Mouse (Mus musculus): ENCODE measurements around the gene Nr5a2. TPM values are rescaled to one million over a fixed set of nuclear protein-coding genes. Genes with fewer than 3 reads are reported as not detected.

Nr5a2 gene
- total and polyA plus RNA-seq, 2 experiments from 2014 or later = 0.43 to 2.6 TPM

DNA sequence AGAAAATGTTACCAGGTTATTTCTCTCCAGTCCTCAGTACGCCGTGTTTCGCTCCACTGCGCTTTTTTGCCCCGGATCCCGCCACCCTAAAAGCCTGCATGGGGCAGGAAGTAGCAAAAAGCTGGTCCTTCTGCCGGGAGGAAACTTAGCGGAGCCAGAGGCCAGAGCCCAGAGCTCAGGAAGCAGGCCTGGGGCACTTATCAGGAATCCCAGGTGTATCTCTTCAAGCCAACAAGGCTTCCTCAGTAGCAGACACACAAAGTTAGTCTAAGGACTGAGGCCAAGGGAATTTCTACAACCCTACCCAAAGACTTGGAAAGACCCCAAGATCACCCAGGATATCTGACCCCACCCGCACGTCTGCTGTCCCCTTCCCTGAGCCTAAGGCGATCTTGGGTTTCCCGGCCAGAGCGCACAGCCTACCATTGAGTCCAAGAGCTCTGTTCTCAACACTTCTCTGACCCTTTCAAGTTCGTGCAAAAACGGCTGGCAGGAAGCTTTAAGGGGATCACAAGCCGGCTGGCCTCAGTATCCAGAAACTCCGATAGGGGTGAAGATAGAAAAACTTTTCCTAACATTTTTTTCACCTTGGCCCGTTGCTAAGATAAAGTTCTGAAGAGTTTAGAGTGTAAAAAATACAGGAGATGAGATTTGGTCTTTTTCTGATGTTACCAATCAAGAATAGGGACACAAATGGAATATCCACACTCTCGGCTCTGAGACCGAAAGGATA lies 12.7 kb downstream of the Nr5a2 start:
- Histone ChIP-seq H3K4me3 (ENCODE audit: low read depth, low read length) (peak overlapping the region; percentile 41), H3K27ac (ENCODE audit: low read depth, low read length) (no peak overlapping the region), H3K36me3 (ENCODE audit: insufficient read depth, low read length) (no peaks in the 10 kb centered on the region), H3K9ac (replicated peaks; ENCODE audit: low read length, poor library complexity, severe bottlenecking) (no peak overlapping the region), H3K9me3 (ENCODE audit: low read length) (0 out of 2 replicates have a peak, but pooled peaks cover 3% of the 10 kb centered on the region), H3K4me2 (ENCODE audit: low read depth, low read length, poor library complexity, severe bottlenecking) (0 out of 2 replicates have a peak overlapping the region, but pooled peaks have one; percentile 0), H3K4me1 (ENCODE audit: insufficient read depth, low read length) (peaks cover 5% of the 10 kb centered on the region; the same call in 1 of the 2 replicates), H3K27me3 (ENCODE audit: insufficient read depth, low read length) (peaks cover 87% of the 10 kb centered on the region)
- WGBS = 2% methylated on average over 20 of the region's 20 CpGs
- DNase-seq (ENCODE audit: low spot score) = no peak
- TF ChIP-seq CTCF (IDR thresholded peaks at IDR 0.05) = no peak
- no peak for ATAC-seq (ENCODE audit: low FRiP score)

- ATAC-seq (ENCODE audit: low FRiP score) (no peak), DNase-seq (ENCODE audit: low spot score) (no peak)
- Histone ChIP-seq H3K4me3 (ENCODE audit: low read depth, low read length) (peak overlapping the region; percentile 1; the same call in 1 of the 2 replicates), H3K9ac (replicated peaks; ENCODE audit: low read length, poor library complexity, severe bottlenecking) (no peak overlapping the region), H3K9me3 (ENCODE audit: low read length) (0 out of 2 replicates have a peak, but pooled peaks cover 3% of the 10 kb centered on the region), H3K4me2 (ENCODE audit: low read depth, low read length, poor library complexity, severe bottlenecking) (0 out of 2 replicates have a peak overlapping the region, but pooled peaks have one; percentile 0), H3K36me3 (ENCODE audit: insufficient read depth, low read length) (no peaks in the 10 kb centered on the region), H3K27ac (ENCODE audit: low read depth, low read length) (no peak overlapping the region), H3K27me3 (ENCODE audit: insufficient read depth, low read length) (peaks cover 81% of the 10 kb centered on the region), H3K4me1 (ENCODE audit: insufficient read depth, low read length) (peaks cover 5% of the 10 kb centered on the region; the same call in 1 of the 2 replicates)
- WGBS = under 1% methylated on average over 18 of the region's 18 CpGs
- no peak for TF ChIP-seq CTCF (IDR thresholded peaks at IDR 0.05)
These were observed 13.3 kb downstream of the Nr5a2 start for GRCm38 (mm10) chr1:136946806-136947393.

DNA sequence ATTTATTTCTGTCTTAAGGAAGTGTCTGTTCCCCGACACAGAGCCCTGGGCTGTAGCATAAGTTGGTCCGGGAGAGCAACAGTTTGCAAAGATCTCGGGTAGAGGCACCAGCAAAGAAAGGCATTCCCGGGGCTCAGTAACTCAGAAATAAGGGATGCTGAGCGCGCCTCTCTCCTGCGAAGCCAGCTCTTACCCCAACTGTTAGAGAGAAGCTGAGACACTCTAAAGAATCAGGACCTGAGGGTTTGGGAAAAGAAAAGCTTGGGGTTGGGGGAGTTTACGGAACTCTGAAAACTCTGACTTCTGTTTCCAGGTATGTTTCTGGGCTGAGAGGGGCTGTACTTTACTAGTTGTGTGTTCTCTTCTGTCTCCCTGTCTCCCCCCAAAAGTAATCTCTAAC lies 13.8 kb downstream of the Nr5a2 start:
- Histone ChIP-seq H3K4me3 (ENCODE audit: low read depth, low read length) (no peak overlapping the region), H3K4me1 (ENCODE audit: insufficient read depth, low read length) (peaks cover 5% of the 10 kb centered on the region; the same call in 1 of the 2 replicates), H3K27ac (ENCODE audit: low read depth, low read length) (no peak overlapping the region), H3K4me2 (ENCODE audit: low read depth, low read length, poor library complexity, severe bottlenecking) (0 out of 2 replicates have a peak overlapping the region, but pooled peaks have one; percentile 0), H3K36me3 (ENCODE audit: insufficient read depth, low read length) (no peaks in the 10 kb centered on the region), H3K9me3 (ENCODE audit: low read length) (0 out of 2 replicates have a peak, but pooled peaks cover 2% of the 10 kb centered on the region), H3K27me3 (ENCODE audit: insufficient read depth, low read length) (peaks cover 77% of the 10 kb centered on the region), H3K9ac (replicated peaks; ENCODE audit: low read length, poor library complexity, severe bottlenecking) (no peak overlapping the region)
- 2% methylated on average over 8 of the region's 8 CpGs for WGBS
- no peak for ATAC-seq (ENCODE audit: low FRiP score)
- TF ChIP-seq CTCF (IDR thresholded peaks at IDR 0.05) = no peak
- DNase-seq (ENCODE audit: low spot score) = no peak

DNA sequence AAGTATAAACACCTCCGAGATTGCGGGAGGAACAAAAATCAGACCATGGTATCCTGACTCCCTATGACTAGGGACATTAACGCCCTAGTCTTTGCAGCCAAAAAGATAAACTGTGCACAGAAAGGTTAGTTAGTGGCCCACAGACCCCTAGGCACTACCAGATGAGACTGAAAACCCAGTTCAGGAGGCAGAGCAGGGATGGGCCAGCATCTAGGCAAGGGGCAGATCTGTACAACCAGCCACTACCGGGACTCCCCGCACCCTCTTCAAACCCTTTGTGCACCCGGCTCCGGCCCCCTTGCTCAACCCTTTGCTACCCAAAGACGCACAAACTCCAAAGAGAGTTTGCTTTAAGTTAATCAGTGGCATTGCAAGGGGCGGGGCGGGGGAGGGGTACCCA lies 14.4 kb downstream of the Nr5a2 start:
- H3K4me2 ChIP-seq (ENCODE audit: low read depth, low read length, poor library complexity, severe bottlenecking) = no peak overlapping the region
- no peak overlapping the region for H3K27ac ChIP-seq (ENCODE audit: low read depth, low read length)
- DNase-seq (ENCODE audit: low spot score) (no peak), ATAC-seq (ENCODE audit: low FRiP score) (no peak)
- H3K9ac ChIP-seq (replicated peaks; ENCODE audit: low read length, poor library complexity, severe bottlenecking) = no peak overlapping the region
- H3K27me3 ChIP-seq (ENCODE audit: insufficient read depth, low read length) = peaks cover 72% of the 10 kb centered on the region
- no peak for TF ChIP-seq CTCF (IDR thresholded peaks at IDR 0.05)
- H3K36me3 ChIP-seq (ENCODE audit: insufficient read depth, low read length) = no peaks in the 10 kb centered on the region
- WGBS = 7% methylated on average over 10 of the region's 10 CpGs
- H3K4me3 ChIP-seq (ENCODE audit: low read depth, low read length) = no peak overlapping the region
- no peaks in the 10 kb centered on the region for H3K9me3 ChIP-seq (ENCODE audit: low read length)
- H3K4me1 ChIP-seq (ENCODE audit: insufficient read depth, low read length) = peaks cover 5% of the 10 kb centered on the region; the same call in 1 of the 2 replicates

DNA sequence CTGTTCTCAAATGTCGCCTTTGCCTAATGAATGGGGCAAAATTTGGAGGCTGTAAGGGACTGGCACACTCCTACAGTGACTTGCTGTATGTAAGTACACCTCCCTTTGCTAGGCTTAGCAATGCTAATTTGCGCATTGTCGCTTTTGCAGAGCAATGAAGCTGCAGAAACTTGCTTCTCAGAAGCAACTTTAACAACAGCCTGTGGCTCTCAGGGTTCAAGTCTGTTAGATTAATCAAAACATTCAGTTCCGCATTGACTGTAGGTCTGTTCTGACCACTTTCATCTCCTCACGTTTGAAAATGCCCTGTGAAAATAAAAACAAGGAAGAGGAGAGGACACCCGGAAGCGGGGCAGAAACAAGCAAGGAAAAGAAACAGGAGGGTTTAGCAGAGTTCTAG lies 14.8 kb downstream of the Nr5a2 start:
- H3K4me1 ChIP-seq (ENCODE audit: insufficient read depth, low read length) = peaks cover 5% of the 10 kb centered on the region; the same call in 1 of the 2 replicates
- DNase-seq (ENCODE audit: low spot score) = no peak
- no peak for TF ChIP-seq CTCF (IDR thresholded peaks at IDR 0.05)
- no peaks in the 10 kb centered on the region for H3K9me3 ChIP-seq (ENCODE audit: low read length)
- H3K36me3 ChIP-seq (ENCODE audit: insufficient read depth, low read length) = no peaks in the 10 kb centered on the region
- H3K27me3 ChIP-seq (ENCODE audit: insufficient read depth, low read length) = peaks cover 67% of the 10 kb centered on the region
- no peak for ATAC-seq (ENCODE audit: low FRiP score)
- 10% methylated on average over 7 of the region's 7 CpGs for WGBS
- H3K27ac ChIP-seq (ENCODE audit: low read depth, low read length) = no peak overlapping the region
- H3K4me3 ChIP-seq (ENCODE audit: low read depth, low read length) = no peak overlapping the region
- no peak overlapping the region for H3K4me2 ChIP-seq (ENCODE audit: low read depth, low read length, poor library complexity, severe bottlenecking)
- no peak overlapping the region for H3K9ac ChIP-seq (replicated peaks; ENCODE audit: low read length, poor library complexity, severe bottlenecking)

DNA sequence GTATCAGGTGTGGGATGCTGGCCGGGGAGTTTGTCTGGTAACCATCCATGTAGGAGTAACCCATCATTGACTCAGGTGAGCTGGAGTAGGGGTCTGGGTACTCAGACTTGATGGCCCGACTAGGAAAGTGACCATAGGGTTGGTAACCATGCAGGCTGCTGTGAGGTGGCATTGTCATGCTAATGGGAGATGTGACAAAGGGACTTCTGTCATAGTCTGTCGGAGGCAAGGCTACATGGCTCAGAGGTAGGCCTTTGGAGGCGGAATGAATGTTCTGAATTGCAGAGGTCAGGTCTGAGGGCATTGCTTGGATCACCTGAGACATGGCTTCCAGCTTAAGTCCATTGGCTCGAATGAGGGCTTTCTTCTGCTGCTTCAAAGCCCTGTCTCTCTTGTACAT lies 19.6 kb downstream of the Nr5a2 start:
- no peaks in the 10 kb centered on the region for H3K4me1 ChIP-seq (ENCODE audit: insufficient read depth, low read length)
- ATAC-seq (ENCODE audit: low FRiP score) (no peak), DNase-seq (ENCODE audit: low spot score) (no peak)
- H3K4me3 ChIP-seq (ENCODE audit: low read depth, low read length) = no peak overlapping the region
- no peak overlapping the region for H3K27ac ChIP-seq (ENCODE audit: low read depth, low read length)
- peaks cover 23% of the 10 kb centered on the region for H3K27me3 ChIP-seq (ENCODE audit: insufficient read depth, low read length)
- no peak overlapping the region for H3K9ac ChIP-seq (replicated peaks; ENCODE audit: low read length, poor library complexity, severe bottlenecking)
- no peaks in the 10 kb centered on the region for H3K9me3 ChIP-seq (ENCODE audit: low read length)
- no peak for TF ChIP-seq CTCF (IDR thresholded peaks at IDR 0.05)
- H3K36me3 ChIP-seq (ENCODE audit: insufficient read depth, low read length) = no peaks in the 10 kb centered on the region
- H3K4me2 ChIP-seq (ENCODE audit: low read depth, low read length, poor library complexity, severe bottlenecking) = no peak overlapping the region
- WGBS = 53% methylated on average over 5 of the region's 5 CpGs
